Mouse (Mus musculus): Measurements from ENCODE around the gene Rsg1. TPM values are rescaled to one million over a fixed set of nuclear protein-coding genes. Genes with fewer than 3 reads are reported as not detected.

Rsg1 gene
- polyA plus RNA-seq (2015; fragmentation: Nextera tagmentation; extraction: Ambion mirVana): 5.5 and 5.6 TPM in 2 replicates

DNA sequence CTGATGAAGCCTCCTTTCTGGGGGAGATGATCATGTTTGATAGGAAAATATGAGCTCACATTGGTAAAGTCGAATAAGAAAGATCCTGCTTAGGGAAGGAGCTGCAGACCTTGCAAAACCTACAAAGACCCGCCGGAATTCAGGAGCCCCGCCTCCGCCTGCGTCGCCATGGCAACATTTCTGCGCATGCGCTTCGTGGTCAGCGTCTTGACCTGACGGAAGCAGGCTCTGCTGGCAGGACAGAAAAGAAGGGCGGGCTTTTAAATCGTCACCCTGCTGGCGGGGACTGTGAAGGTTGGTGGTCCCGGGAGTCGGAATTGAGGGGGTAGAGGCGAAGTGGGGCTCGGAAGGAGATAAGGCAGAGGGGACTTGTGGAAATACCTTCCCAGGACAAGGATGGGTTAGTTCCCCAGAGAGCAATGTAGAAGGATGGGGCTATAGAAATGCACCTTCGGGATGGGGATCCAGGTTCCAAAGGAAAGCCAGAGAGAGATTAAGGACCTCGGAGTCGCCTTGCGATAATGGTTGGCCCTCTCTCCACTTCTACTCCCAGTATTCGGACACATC, at the start of gene Rsg1:
Gene Rsg1, plus strand, starts transcription at position 187 of the 567 bp plus-strand sequence.
- H3K27ac ChIP-seq (ENCODE audit: low read length): peak within 1 kb of the TSS; percentile 63; the same call in 1 of the 2 replicates
- under 1% methylated on average over 24 of the region's 24 CpGs for WGBS
- peak within 1 kb of the TSS; percentile 78 for H3K9ac ChIP-seq (ENCODE audit: low read length)
- H3K36me3 ChIP-seq (ENCODE audit: control insufficient read depth, insufficient read depth, low read length): no peaks in the 10 kb centered on the region
- H3K4me2 ChIP-seq (ENCODE audit: low read depth, low read length): peak within 1 kb of the TSS; percentile 94
- ATAC-seq (ENCODE audit: insufficient read depth, low FRiP score): peak; percentile 83
- no peaks in the 10 kb centered on the region for H3K27me3 ChIP-seq (ENCODE audit: control insufficient read depth, insufficient read depth, low read length)
- peak within 1 kb of the TSS; percentile 75 for H3K4me3 ChIP-seq (replicated peaks; ENCODE audit: low read length)
- H3K4me1 ChIP-seq (ENCODE audit: control insufficient read depth, insufficient read depth, low read length): peaks cover 19% of the 10 kb centered on the region
- H3K9me3 ChIP-seq (replicated peaks; ENCODE audit: control insufficient read depth, low read length): no peaks in the 10 kb centered on the region

DNA sequence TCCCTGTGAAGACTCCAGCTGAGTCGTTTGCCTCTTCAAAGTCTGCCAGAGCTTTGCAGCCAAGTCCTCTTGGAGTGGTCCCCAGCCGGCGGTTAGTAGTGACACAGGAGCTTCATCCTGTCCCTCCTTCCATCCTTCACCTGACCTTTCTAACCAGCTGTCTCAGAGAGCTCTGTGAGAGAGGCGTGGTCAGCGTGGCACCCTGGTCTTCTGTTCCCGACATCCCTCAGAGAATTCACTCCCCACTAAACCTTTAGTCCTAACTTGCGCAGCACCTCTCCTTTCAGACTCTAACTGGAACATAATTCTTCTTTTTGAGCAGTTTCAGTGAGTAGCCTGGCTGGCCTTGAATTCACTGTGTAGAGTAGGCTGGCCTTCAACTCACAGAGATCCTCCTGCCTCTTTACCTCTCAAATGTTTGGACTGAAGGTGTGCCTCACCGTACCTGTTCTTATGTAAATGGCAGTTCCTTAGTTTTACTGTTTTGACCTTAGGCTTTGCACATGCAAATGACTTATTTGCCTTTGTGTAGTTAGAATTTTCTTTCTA, 47.9 kb upstream of the Rsg1 start:
- no peak overlapping the region for H3K27ac ChIP-seq (ENCODE audit: low read length)
- no peak for ATAC-seq (ENCODE audit: insufficient read depth, low FRiP score)
- no peak overlapping the region for H3K4me2 ChIP-seq (ENCODE audit: low read depth, low read length)
- no peaks in the 10 kb centered on the region for H3K27me3 ChIP-seq (ENCODE audit: control insufficient read depth, insufficient read depth, low read length)
- H3K4me3 ChIP-seq (replicated peaks; ENCODE audit: low read length): no peak overlapping the region
- 67% methylated on average over 8 of the region's 8 CpGs for WGBS
- H3K9me3 ChIP-seq (replicated peaks; ENCODE audit: control insufficient read depth, low read length): no peaks in the 10 kb centered on the region
- peaks cover 6% of the 10 kb centered on the region; the same call in 1 of the 2 replicates for H3K4me1 ChIP-seq (ENCODE audit: control insufficient read depth, insufficient read depth, low read length)
- no peaks in the 10 kb centered on the region; the same call in none of the 2 replicates for H3K36me3 ChIP-seq (ENCODE audit: control insufficient read depth, insufficient read depth, low read length)
- no peak overlapping the region for H3K9ac ChIP-seq (ENCODE audit: low read length)

DNA sequence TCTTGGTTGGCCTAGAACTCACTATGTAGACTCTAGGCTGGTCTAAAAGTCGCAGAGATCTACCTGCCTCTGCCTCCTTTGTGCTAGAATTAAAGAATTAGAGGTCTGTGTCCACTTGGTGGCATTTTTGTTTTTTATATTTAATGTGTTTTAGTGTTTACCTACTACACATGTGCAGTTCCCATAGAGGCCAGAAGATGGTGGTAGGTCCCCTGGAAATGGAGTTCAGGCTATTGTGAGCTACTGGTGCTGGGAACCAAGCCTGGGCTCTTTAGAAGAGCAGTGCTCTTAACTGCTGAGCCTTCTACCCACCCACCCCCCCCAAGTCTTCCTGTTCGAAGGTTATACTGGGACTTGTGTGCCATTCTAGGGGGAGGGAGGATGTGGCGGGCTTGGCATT, 46.6 kb upstream of the Rsg1 start:
- Histone ChIP-seq H3K27me3 (ENCODE audit: control insufficient read depth, insufficient read depth, low read length) (no peaks in the 10 kb centered on the region), H3K36me3 (ENCODE audit: control insufficient read depth, insufficient read depth, low read length) (no peaks in the 10 kb centered on the region; the same call in none of the 2 replicates), H3K9me3 (replicated peaks; ENCODE audit: control insufficient read depth, low read length) (no peaks in the 10 kb centered on the region), H3K4me3 (replicated peaks; ENCODE audit: low read length) (no peak overlapping the region), H3K4me2 (ENCODE audit: low read depth, low read length) (no peak overlapping the region), H3K9ac (ENCODE audit: low read length) (no peak overlapping the region), H3K27ac (ENCODE audit: low read length) (no peak overlapping the region), H3K4me1 (ENCODE audit: control insufficient read depth, insufficient read depth, low read length) (no peaks in the 10 kb centered on the region; the same call in 1 of the 2 replicates)
- 85% methylated on average over 3 of the region's 3 CpGs for WGBS
- no peak for ATAC-seq (ENCODE audit: insufficient read depth, low FRiP score)

DNA sequence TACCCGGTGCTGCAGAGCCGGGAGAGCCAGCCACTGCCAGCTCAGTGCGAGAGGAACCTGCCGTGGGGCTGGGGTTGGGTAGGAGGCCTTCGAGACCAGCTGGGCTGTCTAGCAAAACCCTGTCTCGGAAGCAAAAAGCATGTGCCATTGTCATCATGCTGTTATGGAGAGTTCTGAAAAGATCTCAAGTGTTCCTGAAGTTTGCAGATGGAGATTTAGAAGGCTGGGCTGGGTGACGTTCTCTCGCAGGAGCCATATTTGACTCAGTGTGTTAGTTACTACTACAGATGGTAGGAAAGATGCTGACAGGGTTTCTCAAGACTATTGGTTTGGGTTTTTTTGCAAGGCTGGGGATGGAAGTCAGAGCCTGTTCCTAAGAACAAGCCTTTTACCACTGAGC, 41.6 kb upstream of the Rsg1 start:
- WGBS: 96% methylated on average over 8 of the region's 8 CpGs
- Histone ChIP-seq H3K36me3 (ENCODE audit: control insufficient read depth, insufficient read depth, low read length) (peaks cover 2% of the 10 kb centered on the region), H3K27ac (ENCODE audit: low read length) (no peak overlapping the region), H3K4me3 (replicated peaks; ENCODE audit: low read length) (no peak overlapping the region), H3K4me2 (ENCODE audit: low read depth, low read length) (no peak overlapping the region), H3K9me3 (replicated peaks; ENCODE audit: control insufficient read depth, low read length) (no peaks in the 10 kb centered on the region), H3K4me1 (ENCODE audit: control insufficient read depth, insufficient read depth, low read length) (no peaks in the 10 kb centered on the region), H3K27me3 (ENCODE audit: control insufficient read depth, insufficient read depth, low read length) (no peaks in the 10 kb centered on the region), H3K9ac (ENCODE audit: low read length) (no peak overlapping the region)
- no peak for ATAC-seq (ENCODE audit: insufficient read depth, low FRiP score)

DNA sequence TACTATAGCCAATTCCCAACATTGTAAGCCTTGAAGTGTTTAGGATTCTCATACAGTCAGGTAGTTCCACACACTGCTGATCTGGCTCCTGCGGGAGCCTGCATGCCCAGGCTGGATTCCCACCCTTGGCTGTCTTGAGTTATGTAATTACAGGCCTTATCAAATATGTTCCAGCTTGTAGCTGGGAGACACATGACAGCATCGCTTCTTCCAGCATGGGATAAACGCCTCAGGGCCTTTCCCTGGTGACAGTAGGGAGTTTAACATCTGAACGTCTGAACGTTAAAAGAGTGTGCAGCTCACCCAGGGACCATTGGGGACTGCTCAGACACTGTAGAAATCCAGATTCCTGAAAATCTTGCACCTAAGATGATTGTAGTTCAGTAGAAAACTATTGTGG, 38.0 kb upstream of the Rsg1 start:
- no peaks in the 10 kb centered on the region for H3K4me1 ChIP-seq (ENCODE audit: control insufficient read depth, insufficient read depth, low read length)
- H3K4me2 ChIP-seq (ENCODE audit: low read depth, low read length): no peak overlapping the region
- no peaks in the 10 kb centered on the region for H3K9me3 ChIP-seq (replicated peaks; ENCODE audit: control insufficient read depth, low read length)
- peak overlapping the region; percentile 53; the same call in 1 of the 2 replicates for H3K27ac ChIP-seq (ENCODE audit: low read length)
- peaks cover 8% of the 10 kb centered on the region; the same call in 1 of the 2 replicates for H3K36me3 ChIP-seq (ENCODE audit: control insufficient read depth, insufficient read depth, low read length)
- no peak for ATAC-seq (ENCODE audit: insufficient read depth, low FRiP score)
- H3K4me3 ChIP-seq (replicated peaks; ENCODE audit: low read length): no peak overlapping the region
- no peak overlapping the region for H3K9ac ChIP-seq (ENCODE audit: low read length)
- no peaks in the 10 kb centered on the region for H3K27me3 ChIP-seq (ENCODE audit: control insufficient read depth, insufficient read depth, low read length)
- WGBS: 68% methylated on average over 5 of the region's 5 CpGs

DNA sequence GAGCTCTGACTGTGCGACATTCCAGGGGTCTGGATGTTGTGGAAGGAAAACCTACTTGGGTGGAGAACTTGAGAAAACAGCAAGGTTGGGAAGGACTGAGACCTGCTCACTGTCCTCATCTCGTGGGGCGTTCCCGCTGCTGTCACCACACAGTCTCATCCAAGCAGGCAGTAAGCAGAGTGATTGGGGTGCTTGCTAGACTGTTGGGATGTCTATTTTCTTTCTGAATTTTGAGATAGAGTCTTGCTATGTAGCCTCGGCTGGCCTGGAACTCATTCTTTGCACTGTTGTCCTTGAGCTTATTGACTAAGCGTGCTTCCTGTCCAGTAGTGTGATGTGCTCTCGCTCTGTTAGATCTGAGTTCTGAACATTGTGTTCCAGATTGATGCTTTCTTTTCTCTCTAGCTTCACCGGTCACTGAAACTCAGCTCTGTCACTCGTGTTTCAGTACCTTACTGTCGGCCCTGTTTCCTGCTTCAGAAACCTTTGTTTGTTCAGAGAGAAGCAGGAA, 37.4 kb upstream of the Rsg1 start:
- 75% methylated on average over 10 of the region's 10 CpGs for WGBS
- H3K27me3 ChIP-seq (ENCODE audit: control insufficient read depth, insufficient read depth, low read length): no peaks in the 10 kb centered on the region
- no peaks in the 10 kb centered on the region for H3K9me3 ChIP-seq (replicated peaks; ENCODE audit: control insufficient read depth, low read length)
- no peak for ATAC-seq (ENCODE audit: insufficient read depth, low FRiP score)
- no peaks in the 10 kb centered on the region for H3K4me1 ChIP-seq (ENCODE audit: control insufficient read depth, insufficient read depth, low read length)
- 0 out of 2 replicates have a peak, but pooled peaks cover 8% of the 10 kb centered on the region for H3K36me3 ChIP-seq (ENCODE audit: control insufficient read depth, insufficient read depth, low read length)
- peak overlapping the region; percentile 53; the same call in 1 of the 2 replicates for H3K27ac ChIP-seq (ENCODE audit: low read length)
- H3K4me2 ChIP-seq (ENCODE audit: low read depth, low read length): no peak overlapping the region
- no peak overlapping the region for H3K9ac ChIP-seq (ENCODE audit: low read length)
- no peak overlapping the region for H3K4me3 ChIP-seq (replicated peaks; ENCODE audit: low read length)

DNA sequence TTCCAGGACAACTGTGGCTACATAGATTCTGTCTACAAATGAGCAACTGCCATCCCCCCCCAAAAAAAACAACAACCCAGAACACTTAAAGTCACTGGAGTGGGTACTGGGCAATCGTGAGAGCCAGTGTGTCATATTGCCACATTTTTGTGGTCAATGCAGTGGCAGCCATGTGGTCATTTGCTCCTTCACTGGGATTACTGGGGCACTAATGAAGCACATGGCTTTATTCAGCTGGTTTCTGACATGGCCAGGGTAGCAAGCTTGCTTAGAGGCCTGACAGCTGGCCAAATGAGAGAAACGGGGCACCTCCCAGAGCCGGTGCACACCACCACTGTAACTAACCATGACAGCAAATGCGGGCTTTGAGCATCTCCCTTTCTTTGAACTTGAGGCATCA, 35.3 kb upstream of the Rsg1 start:
- no peaks in the 10 kb centered on the region for H3K4me1 ChIP-seq (ENCODE audit: control insufficient read depth, insufficient read depth, low read length)
- ATAC-seq (ENCODE audit: insufficient read depth, low FRiP score): no peak
- WGBS: 81% methylated on average over 4 of the region's 4 CpGs
- H3K4me2 ChIP-seq (ENCODE audit: low read depth, low read length): no peak overlapping the region
- no peak overlapping the region for H3K27ac ChIP-seq (ENCODE audit: low read length)
- H3K9me3 ChIP-seq (replicated peaks; ENCODE audit: control insufficient read depth, low read length): no peaks in the 10 kb centered on the region
- no peak overlapping the region for H3K4me3 ChIP-seq (replicated peaks; ENCODE audit: low read length)
- no peaks in the 10 kb centered on the region for H3K27me3 ChIP-seq (ENCODE audit: control insufficient read depth, insufficient read depth, low read length)
- peaks cover 12% of the 10 kb centered on the region; the same call in 1 of the 2 replicates for H3K36me3 ChIP-seq (ENCODE audit: control insufficient read depth, insufficient read depth, low read length)
- H3K9ac ChIP-seq (ENCODE audit: low read length): no peak overlapping the region

DNA sequence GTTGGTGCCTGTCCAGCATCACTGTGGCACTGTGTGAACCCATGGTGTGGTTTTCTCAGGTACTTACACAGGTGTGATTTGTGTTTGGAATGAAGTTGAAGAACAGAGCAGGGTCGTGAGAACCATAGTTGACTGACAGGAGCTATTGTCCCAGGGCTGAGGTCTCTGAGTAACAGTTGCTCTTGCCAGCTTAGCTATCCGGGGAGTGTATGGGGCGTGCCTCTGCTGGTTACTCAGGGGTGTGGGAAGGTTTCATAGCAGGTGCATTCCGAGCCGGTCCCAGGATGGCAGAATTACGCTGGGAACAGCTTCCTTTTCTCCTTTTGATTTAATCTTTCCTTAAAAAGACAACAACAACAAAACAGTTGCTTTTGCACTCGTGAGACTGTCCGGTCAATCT, 32.9 kb upstream of the Rsg1 start:
- H3K27ac ChIP-seq (ENCODE audit: low read length): no peak overlapping the region
- no peaks in the 10 kb centered on the region for H3K27me3 ChIP-seq (ENCODE audit: control insufficient read depth, insufficient read depth, low read length)
- H3K4me2 ChIP-seq (ENCODE audit: low read depth, low read length): no peak overlapping the region
- no peaks in the 10 kb centered on the region for H3K4me1 ChIP-seq (ENCODE audit: control insufficient read depth, insufficient read depth, low read length)
- WGBS: 69% methylated on average over 8 of the region's 8 CpGs
- H3K9ac ChIP-seq (ENCODE audit: low read length): no peak overlapping the region
- no peak overlapping the region for H3K4me3 ChIP-seq (replicated peaks; ENCODE audit: low read length)
- H3K36me3 ChIP-seq (ENCODE audit: control insufficient read depth, insufficient read depth, low read length): peaks cover 12% of the 10 kb centered on the region; the same call in 1 of the 2 replicates
- no peak for ATAC-seq (ENCODE audit: insufficient read depth, low FRiP score)
- H3K9me3 ChIP-seq (replicated peaks; ENCODE audit: control insufficient read depth, low read length): no peaks in the 10 kb centered on the region

DNA sequence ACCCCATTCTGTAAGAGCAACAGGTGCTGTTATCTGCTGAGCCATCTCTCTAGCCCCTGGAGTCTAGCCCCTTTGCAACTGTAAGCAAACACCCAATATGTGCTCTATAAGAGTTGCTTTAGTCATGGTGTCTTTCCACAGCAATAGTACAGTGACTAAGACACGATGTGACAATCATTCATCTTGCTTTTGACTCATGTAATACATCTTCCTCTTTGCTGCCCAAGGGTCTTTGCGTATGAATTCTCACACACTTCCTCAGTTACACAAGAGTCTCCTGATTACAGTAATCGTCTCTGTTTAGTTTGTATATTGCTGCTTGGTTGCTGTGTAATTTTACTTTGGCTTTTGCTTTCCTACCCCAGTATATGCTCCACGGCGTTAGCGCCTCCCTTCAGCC, 31.8 kb upstream of the Rsg1 start:
- Histone ChIP-seq H3K9me3 (replicated peaks; ENCODE audit: control insufficient read depth, low read length) (no peaks in the 10 kb centered on the region), H3K4me3 (replicated peaks; ENCODE audit: low read length) (no peak overlapping the region), H3K27me3 (ENCODE audit: control insufficient read depth, insufficient read depth, low read length) (no peaks in the 10 kb centered on the region), H3K36me3 (ENCODE audit: control insufficient read depth, insufficient read depth, low read length) (peaks cover 11% of the 10 kb centered on the region; the same call in 1 of the 2 replicates), H3K27ac (ENCODE audit: low read length) (no peak overlapping the region), H3K4me1 (ENCODE audit: control insufficient read depth, insufficient read depth, low read length) (peaks cover 4% of the 10 kb centered on the region; the same call in 1 of the 2 replicates), H3K4me2 (ENCODE audit: low read depth, low read length) (no peak overlapping the region), H3K9ac (ENCODE audit: low read length) (no peak overlapping the region)
- WGBS: 90% methylated on average over 6 of the region's 6 CpGs
- no peak for ATAC-seq (ENCODE audit: insufficient read depth, low FRiP score)

Measured in stomach, embryonic 16.5 days (tissue).